Mouse (Mus musculus) lung, adult 2 months (tissue): ENCODE results near the gene Olfr527.

Source experiments
- CTCF ChIP-seq: fragments of 200-500 bp; IDR thresholded peaks from 2 replicates; pipeline ENCODE4 v1.5.1; 2011; ENCODE audit warnings: mild to moderate bottlenecking, low read length, control low read depth; ENCODE audit not compliant: insufficient read depth
- POLR2A ChIP-seq: fragments of 200-500 bp; IDR thresholded peaks from 2 replicates; pipeline ENCODE4 v1.6.1; 2011; ENCODE audit warnings: low read depth, mild to moderate bottlenecking, control low read depth, low read length, borderline replicate concordance; ENCODE audit errors: extremely low read depth

GRCm38 (mm10) chr7:140374300-140374699, 40.5 kb downstream of the Olfr527 start:
- no peak for TF ChIP-seq CTCF
- TF ChIP-seq POLR2A = no peak
